Comparison of ENCODE assay signal across 8 mouse cellular contexts in genomic region chr7:72391323-72391722, GRCm38 (mm10).
A peak's percentile ranks its signal among the peaks of the same experiment; 100 is the strongest.
DNase-seq lines count a peak whose midpoint lies in the region.
"Had no signal": no experiment of that assay in that cellular context is flagged by ENCODE, and none has a peak within 500 bp of the region (broad histone marks: within the 10 kb centered on the region; RNA-seq: fewer than 3 reads in every experiment).

No protein-coding gene starts in this region.

- no peaks in the 10 kb centered on the region for H3K36me3 ChIP-seq in limb, embryonic 10.5 days

- intact Hi-C loops in left cerebral cortex, postnatal 25 days (cut with DNase I) = no loop called here

- H3K4me3 ChIP-seq in limb, embryonic 10.5 days = no peak overlapping the region

- WGBS in limb, embryonic 10.5 days = 42% methylated on average over 7 of the region's 7 CpGs

- no peaks in the 10 kb centered on the region for H3K4me1 ChIP-seq in limb, embryonic 10.5 days

- H3K27me3 ChIP-seq in limb, embryonic 10.5 days (ENCODE audit: low read depth, poor library complexity, severe bottlenecking) = no peaks in the 10 kb centered on the region

- H3K9me3 ChIP-seq in limb, embryonic 10.5 days (replicated peaks) = no peaks in the 10 kb centered on the region

- no peak overlapping the region for H3K27ac ChIP-seq in limb, embryonic 10.5 days
- H3K27ac ChIP-seq: macrophage had no signal

- peak; percentile 3 to 16 for DNase-seq in left cerebral cortex, postnatal 25 days (ENCODE audit: low spot score in 2 of 2)
- no peak for DNase-seq in left cerebral cortex, adult 11 months (ENCODE audit: low spot score)
- DNase-seq in Muller cell, postnatal 12 days (ENCODE audit: inconsistent ontology term) = peak; percentile 30
- DNase-seq in embryo, embryonic 10.5 days (ENCODE audit: low spot score) = peak; percentile 85
- DNase-seq in limb, embryonic 10.5 days (ENCODE audit: low spot score) = peak; percentile 50
- peak; percentile 14 for DNase-seq in thymus, postnatal 14 days
- DNase-seq in adrenal gland, postnatal 4 days (ENCODE audit: low spot score in 2 of 2) = no peak

Comparison
In these comparisons a context has a peak if more than half of its experiments do, and no peak if none do; other contexts are left out.
1. DNase-seq: peak in left cerebral cortex, postnatal 25 days (2 of 2), Muller cell, postnatal 12 days (single experiment), embryo, embryonic 10.5 days (single experiment), limb, embryonic 10.5 days (single experiment) and thymus, postnatal 14 days (single experiment); none in left cerebral cortex, adult 11 months (single experiment) and adrenal gland, postnatal 4 days (0 of 2).